Mouse (Mus musculus) lung, adult 2 months (tissue): ENCODE measurements around the gene Rps27. TPM values are rescaled to one million over a fixed set of nuclear protein-coding genes. Genes with fewer than 3 reads are reported as not detected.

ENCODE experiments used
- DNase-seq: peaks from one replicate; pipeline ENCODE4 v3.0.0; 2022
- H3K4me1 ChIP-seq: fragments of 200-500 bp; 2 replicates; pipeline ENCODE4 v1.6.1; 2011; ENCODE audit warnings: low read length; ENCODE audit not compliant: control insufficient read depth, insufficient read depth
- H3K4me3 ChIP-seq: fragments of 200-500 bp; replicated peaks from 2 replicates; pipeline ENCODE3; 2011; ENCODE audit warnings: low read depth, mild to moderate bottlenecking, control low read depth, low read length; ENCODE audit errors: extremely low read depth
- CTCF ChIP-seq: fragments of 200-500 bp; IDR thresholded peaks from 2 replicates; pipeline ENCODE4 v1.5.1; 2011; ENCODE audit warnings: mild to moderate bottlenecking, low read length, control low read depth; ENCODE audit not compliant: insufficient read depth
- POLR2A ChIP-seq: fragments of 200-500 bp; IDR thresholded peaks from 2 replicates; pipeline ENCODE4 v1.6.1; 2011; ENCODE audit warnings: low read depth, mild to moderate bottlenecking, control low read depth, low read length, borderline replicate concordance; ENCODE audit errors: extremely low read depth
- WGBS: fragments of 180-500 bp; shearing (Covaris S2); methylation state at CpG from one replicate; pipeline ENCODE4 v1.1.7; 2018; 5-methylcytosine and 5-hydroxymethylcytosine counted together
- polyA plus RNA-seq: library from polyadenylated mRNA; depleted of rRNA; stranded (reverse); fragments of >200 nt; gene quantifications from 2 replicates; pipeline ENCODE4 v1.2.3, GENCODE M21; 2012; rRNA removed

Rps27 gene
- polyA plus RNA-seq, 1 experiment, result 918 TPM

- 51% methylated on average over 3 of the region's 3 CpGs for WGBS
- H3K4me1 ChIP-seq, result no peaks in the 10 kb centered on the region
- no peak overlapping the region for H3K4me3 ChIP-seq
- TF ChIP-seq CTCF (no peak), POLR2A (no peak)
- DNase-seq, result no peak
Measured at GRCm38 (mm10) chr3:90183581-90183980, 29.9 kb downstream of the Rps27 start.

GRCm38 (mm10) chr3:90179566-90179965, 33.9 kb downstream of the Rps27 start:
- 59% methylated on average over 3 of the region's 3 CpGs for WGBS
- no peaks in the 10 kb centered on the region for H3K4me1 ChIP-seq
- TF ChIP-seq CTCF, result no peak
- TF ChIP-seq POLR2A, result no peak
- H3K4me3 ChIP-seq, result no peak overlapping the region
- DNase-seq, result no peak

Other genes starting within 250 kb of the Rps27 start
- 30.3 and 42.8 TPM in 2 replicates for gene Hax1, start 214.9 kb downstream of the Rps27 start, polyA plus RNA-seq
- 34.7 and 47.4 TPM in 2 replicates for gene 4933434E20Rik, start 162.0 kb downstream of the Rps27 start, polyA plus RNA-seq
- gene Ubap2l, start 161.0 kb downstream of the Rps27 start, polyA plus RNA-seq, result 91.9 and 95.2 TPM in 2 replicates
- gene Tpm3, start 141.0 kb downstream of the Rps27 start, polyA plus RNA-seq, result 133 and 219 TPM in 2 replicates
- gene Nup210l, start 109.5 kb downstream of the Rps27 start, polyA plus RNA-seq, result 0.40 and 0.58 TPM in 2 replicates
- 5.4 and 5.8 TPM in 2 replicates for gene Rab13, start within 50 bp of the Rps27 start, polyA plus RNA-seq
- 49.4 and 66.3 TPM in 2 replicates for gene Jtb, start 17.9 kb upstream of the Rps27 start, polyA plus RNA-seq
- gene Creb3l4, start 29.9 kb upstream of the Rps27 start, polyA plus RNA-seq, result 2.0 TPM in 2 replicates
- gene Slc39a1, start 34.5 kb upstream of the Rps27 start, polyA plus RNA-seq, result 72.8 and 83.7 TPM in 2 replicates
- gene Crtc2, start 40.5 kb upstream of the Rps27 start, polyA plus RNA-seq, result 60.2 and 77.4 TPM in 2 replicates
- 37.5 and 39.6 TPM in 2 replicates for gene Dennd4b, start 51.5 kb upstream of the Rps27 start, polyA plus RNA-seq
- 21.5 and 26.0 TPM in 2 replicates for gene Gatad2b, start 79.5 kb upstream of the Rps27 start, polyA plus RNA-seq
- 26.3 and 27.5 TPM in 2 replicates for gene Slc27a3, start 176.3 kb upstream of the Rps27 start, polyA plus RNA-seq
- 24.6 and 28.4 TPM in 2 replicates for gene Ints3, start 220.0 kb upstream of the Rps27 start, polyA plus RNA-seq